Mouse (Mus musculus) naive thymus-derived CD4-positive, alpha-beta T cell, adult 5 months (primary cell): ENCODE measurements around the gene Hs3st3b1. TPM values are rescaled to one million over a fixed set of nuclear protein-coding genes. Genes with fewer than 3 reads are reported as not detected.

Experiments used
- polyA plus RNA-seq: library from polyadenylated mRNA; unstranded; fragments of 100-300 nt; shearing (Covaris generic); gene quantifications from one replicate; pipeline ENCODE4 v1.2.1, GENCODE M21; 2017

Hs3st3b1 gene
- polyA plus RNA-seq: 33.4 TPM

DNA sequence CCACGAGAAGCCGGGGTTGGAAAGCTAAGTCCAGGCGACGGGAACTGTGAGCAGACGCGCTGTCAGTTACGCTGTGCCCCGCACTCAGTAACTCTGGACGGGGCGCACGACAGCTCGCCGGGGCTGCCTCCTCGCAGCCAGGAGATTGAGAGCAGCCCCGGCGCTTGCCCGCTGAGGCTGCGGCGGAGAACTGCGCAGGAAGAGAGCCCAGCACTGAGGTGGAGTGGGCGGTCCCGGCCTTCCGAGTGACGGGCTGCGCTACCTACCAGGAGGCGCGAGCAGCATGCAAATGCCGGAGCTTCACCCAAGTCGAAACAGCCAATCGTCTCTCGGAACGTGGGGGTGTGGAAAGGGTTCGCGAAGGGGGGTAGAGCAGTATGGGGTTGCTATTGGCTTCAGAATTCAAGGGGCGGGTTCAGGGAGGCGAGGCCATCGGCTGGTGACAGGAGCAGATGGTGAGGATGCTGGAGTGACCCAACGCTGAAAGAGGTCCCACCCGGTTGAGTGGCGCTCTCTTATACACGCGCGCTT, at the start of gene Hs3st3b1:
Gene Hs3st3b1 (minus strand): TSS at position 200 of the 531 bp plus-strand sequence.

Other genes with a start within 250 kb of the Hs3st3b1 start
- 36.8 TPM for gene Cox10, start 157.2 kb upstream of the Hs3st3b1 start, polyA plus RNA-seq